Mouse (Mus musculus) CH12.LX (cell line): ENCODE measurements around the gene Wfdc21. TPM values are rescaled to one million over a fixed set of nuclear protein-coding genes. Genes with fewer than 3 reads are reported as not detected.

Source experiments
- DNase-seq: peaks from one replicate; pipeline ENCODE4 v3.0.0-alpha.2; 2013; ENCODE audit errors: extremely low read depth
- H3K27ac ChIP-seq: 2 replicates; pipeline ENCODE4 v1.5.1; 2012; ENCODE audit warnings: low read depth, mild to moderate bottlenecking, control low read depth, moderate library complexity; ENCODE audit not compliant: insufficient read depth
- H3K27me3 ChIP-seq: replicated peaks from 2 replicates; pipeline ENCODE3; 2012; ENCODE audit warnings: inconsistent platforms
- H3K36me3 ChIP-seq, 2 experiments: replicated peaks in 1 of 2; 2 replicates each; pipeline versions ENCODE3 to v1.6.1; 2012; ENCODE audit warnings: inconsistent platforms in 1 of 2, low read length in 1 of 2, mild to moderate bottlenecking in 1 of 2, mixed read lengths in 1 of 2, moderate library complexity in 1 of 2; ENCODE audit not compliant: control insufficient read depth in 1 of 2, insufficient read depth in 1 of 2
- H3K4me1 ChIP-seq, 2 experiments: 2 replicates each; pipeline ENCODE4 v1.6.1; 2012; ENCODE audit warnings: inconsistent platforms in 1 of 2, moderate library complexity in 1 of 2; ENCODE audit not compliant: insufficient read depth in 2 of 2, control insufficient read depth in 1 of 2
- H3K4me2 ChIP-seq: 2 replicates; pipeline ENCODE4 v1.6.1; 2012; ENCODE audit warnings: low read depth, mild to moderate bottlenecking, control low read depth; ENCODE audit not compliant: poor library complexity, insufficient read depth, severe bottlenecking
- H3K4me3 ChIP-seq, 3 experiments: fragments of 150-350 bp in 1 of 3; sonication (generic) in 1 of 3; replicated peaks in 1 of 3; 2 replicates each; pipeline versions ENCODE3 to v1.5.1; 2011 to 2012; ENCODE audit warnings: low read depth in 2 of 3, low read length in 2 of 3, mild to moderate bottlenecking in 2 of 3, moderate library complexity in 2 of 3, control low read depth in 1 of 3, improper control_type of control experiment in 1 of 3, inconsistent platforms in 1 of 3, mixed read lengths in 1 of 3; ENCODE audit not compliant: poor library complexity in 1 of 3
- H3K79me2 ChIP-seq: replicated peaks from 2 replicates; pipeline ENCODE4 v1.6.1; 2012; ENCODE audit warnings: mild to moderate bottlenecking, moderate library complexity; ENCODE audit not compliant: control insufficient read depth, poor library complexity, insufficient read depth, severe bottlenecking; ENCODE audit errors: extremely low read depth
- H3K9ac ChIP-seq: 2 replicates; pipeline ENCODE4 v1.6.1; 2012; ENCODE audit warnings: low read depth, mild to moderate bottlenecking, control low read depth, moderate library complexity; ENCODE audit not compliant: insufficient read depth
- H3K9me3 ChIP-seq: replicated peaks from 2 replicates; pipeline ENCODE3; 2012; ENCODE audit warnings: low read length, inconsistent platforms, mixed read lengths
- BHLHE40 ChIP-seq: IDR thresholded peaks from 2 replicates; pipeline ENCODE4 v1.6.1; 2011; ENCODE audit warnings: mild to moderate bottlenecking, low read depth, low read length, improper control_type of control experiment
- CHD2 ChIP-seq: IDR thresholded peaks from 2 replicates; pipeline ENCODE4 v1.6.1; 2011; ENCODE audit warnings: low read length, improper control_type of control experiment
- CTCF ChIP-seq, 2 experiments: IDR thresholded peaks in 1 of 2; conservative IDR thresholded peaks in 1 of 2; 2 replicates each; pipeline ENCODE4 v1.5.1; 2011 to 2012; ENCODE audit warnings: low read depth in 2 of 2, low read length in 2 of 2, improper control_type of control experiment in 1 of 2, inconsistent platforms in 1 of 2, mild to moderate bottlenecking in 1 of 2, moderate library complexity in 1 of 2
- E2F4 ChIP-seq: IDR thresholded peaks from 2 replicates; pipeline ENCODE4 v1.6.1; 2011; ENCODE audit warnings: low read depth, low read length, improper control_type of control experiment; ENCODE audit not compliant: insufficient replicate concordance
- ETS1 ChIP-seq: conservative IDR thresholded peaks from 2 replicates; pipeline ENCODE4 v1.6.1; 2012; ENCODE audit warnings: low read depth, mild to moderate bottlenecking, inconsistent platforms, low read length, improper control_type of control experiment, moderate library complexity
- GABPA ChIP-seq: IDR thresholded peaks from 2 replicates; pipeline ENCODE4 v1.6.1; 2012; ENCODE audit warnings: low read depth, low read length, improper control_type of control experiment, inconsistent platforms; ENCODE audit not compliant: insufficient replicate concordance
- HCFC1 ChIP-seq: IDR thresholded peaks from 2 replicates; pipeline ENCODE4 v1.6.1; 2012; ENCODE audit warnings: low read depth, mild to moderate bottlenecking, inconsistent platforms, low read length, improper control_type of control experiment
- JUN ChIP-seq: IDR thresholded peaks from 2 replicates; pipeline ENCODE4 v1.6.1; 2011; ENCODE audit warnings: low read depth, mild to moderate bottlenecking, low read length, improper control_type of control experiment, moderate library complexity; ENCODE audit not compliant: insufficient read depth
- JUND ChIP-seq: conservative IDR thresholded peaks from 2 replicates; pipeline ENCODE4 v1.6.1; 2011; ENCODE audit warnings: low read depth, low read length, improper control_type of control experiment
- MAZ ChIP-seq: IDR thresholded peaks from 2 replicates; pipeline ENCODE4 v1.6.1; 2012; ENCODE audit warnings: low read depth, mild to moderate bottlenecking, inconsistent platforms, low read length, improper control_type of control experiment, moderate library complexity
- MXI1 ChIP-seq: IDR thresholded peaks from 2 replicates; pipeline ENCODE4 v1.6.1; 2011; ENCODE audit warnings: mild to moderate bottlenecking, low read depth, low read length, improper control_type of control experiment
- NELFE ChIP-seq: IDR thresholded peaks from 2 replicates; pipeline ENCODE4 v1.6.1; 2011; ENCODE audit warnings: low read depth, low read length, improper control_type of control experiment
- NRF1 ChIP-seq: IDR thresholded peaks from 2 replicates; pipeline ENCODE4 v1.6.1; 2014; ENCODE audit warnings: low read depth, mild to moderate bottlenecking, inconsistent platforms, low read length, improper control_type of control experiment, moderate library complexity
- POLR2A ChIP-seq: IDR thresholded peaks from 2 replicates; pipeline ENCODE4 v1.6.1; 2011; ENCODE audit warnings: low read depth, mild to moderate bottlenecking, improper control_type of control experiment, low read length
- RCOR1 ChIP-seq: conservative IDR thresholded peaks from 2 replicates; pipeline ENCODE4 v1.6.1; 2012; ENCODE audit warnings: low read depth, mild to moderate bottlenecking, inconsistent platforms, low read length, improper control_type of control experiment
- SIN3A ChIP-seq: IDR thresholded peaks from 2 replicates; pipeline ENCODE4 v1.6.1; 2012; ENCODE audit warnings: low read length, improper control_type of control experiment, inconsistent platforms
- SMC3 ChIP-seq: IDR thresholded peaks from 2 replicates; pipeline ENCODE4 v1.6.1; 2011; ENCODE audit warnings: low read depth, low read length, improper control_type of control experiment
- TBP ChIP-seq: conservative IDR thresholded peaks from 2 replicates; pipeline ENCODE4 v1.6.1; 2011; ENCODE audit warnings: low read depth, low read length, improper control_type of control experiment
- TCF12 ChIP-seq: IDR thresholded peaks from 2 replicates; pipeline ENCODE4 v1.6.1; 2014; ENCODE audit warnings: low read depth, mild to moderate bottlenecking, inconsistent platforms, low read length, improper control_type of control experiment
- USF1 ChIP-seq: IDR thresholded peaks from 2 replicates; pipeline ENCODE4 v1.6.1; 2014; ENCODE audit warnings: low read depth, mild to moderate bottlenecking, inconsistent platforms, low read length, improper control_type of control experiment
- USF2 ChIP-seq: conservative IDR thresholded peaks from 2 replicates; pipeline ENCODE4 v1.6.1; 2011; ENCODE audit warnings: low read depth, low read length, improper control_type of control experiment
- ZC3H11A ChIP-seq: IDR thresholded peaks from 2 replicates; pipeline ENCODE4 v1.6.1; 2012; ENCODE audit warnings: low read depth, mild to moderate bottlenecking, inconsistent platforms, low read length, improper control_type of control experiment
- ZKSCAN1 ChIP-seq: IDR thresholded peaks from 2 replicates; pipeline ENCODE4 v1.6.1; 2012; ENCODE audit warnings: low read depth, inconsistent platforms, low read length, improper control_type of control experiment, borderline replicate concordance
- ZMIZ1 ChIP-seq: IDR thresholded peaks from 2 replicates; pipeline ENCODE4 v1.6.1; 2012; ENCODE audit warnings: low read depth, mild to moderate bottlenecking, inconsistent platforms, low read length, improper control_type of control experiment
- ZNF384 ChIP-seq: IDR thresholded peaks from 2 replicates; pipeline ENCODE4 v1.6.1; 2012; ENCODE audit warnings: low read depth, low read length, improper control_type of control experiment, inconsistent platforms
- dilution Hi-C: fragments of 300-500 bp; cut with MboI; formaldehyde crosslinking; loops from 2 replicates; pipeline ENCODE4 v1.14.3; 2020; ENCODE audit warnings: low sequenced_read_pairs; ENCODE audit not compliant: extremely low pct_unique_long_range_greater_than_20kb, extremely low pct_ligation_motif_present
- in situ Hi-C: fragments of 300-500 bp; cut with MboI; formaldehyde crosslinking; loops from 3 replicates; pipeline ENCODE4 v1.14.3; 2019; ENCODE audit warnings: low sequenced_read_pairs, low pct_ligation_motif_present, low pct_unique_long_range_greater_than_20kb, mixed read lengths
- polyA plus RNA-seq: library from polyadenylated mRNA; unstranded; fragments of >175 nt; gene quantifications from 2 replicates; pipeline ENCODE4 v1.2.1, GENCODE M21; 2012; ENCODE audit warnings: low read depth; ENCODE audit not compliant: insufficient read length
- total RNA-seq, 2 experiments: library from RNA; depleted of rRNA; stranded (reverse); fragments of 300-350 nt in 1 of 2; fragments of >200 nt in 1 of 2; gene quantifications; 2 replicates each; pipeline ENCODE4 v1.2.3; 2012 to 2014

Wfdc21 gene
- total and polyA plus RNA-seq, 3 experiments = 1.6 to 14.7 (median 2.6) TPM

DNA sequence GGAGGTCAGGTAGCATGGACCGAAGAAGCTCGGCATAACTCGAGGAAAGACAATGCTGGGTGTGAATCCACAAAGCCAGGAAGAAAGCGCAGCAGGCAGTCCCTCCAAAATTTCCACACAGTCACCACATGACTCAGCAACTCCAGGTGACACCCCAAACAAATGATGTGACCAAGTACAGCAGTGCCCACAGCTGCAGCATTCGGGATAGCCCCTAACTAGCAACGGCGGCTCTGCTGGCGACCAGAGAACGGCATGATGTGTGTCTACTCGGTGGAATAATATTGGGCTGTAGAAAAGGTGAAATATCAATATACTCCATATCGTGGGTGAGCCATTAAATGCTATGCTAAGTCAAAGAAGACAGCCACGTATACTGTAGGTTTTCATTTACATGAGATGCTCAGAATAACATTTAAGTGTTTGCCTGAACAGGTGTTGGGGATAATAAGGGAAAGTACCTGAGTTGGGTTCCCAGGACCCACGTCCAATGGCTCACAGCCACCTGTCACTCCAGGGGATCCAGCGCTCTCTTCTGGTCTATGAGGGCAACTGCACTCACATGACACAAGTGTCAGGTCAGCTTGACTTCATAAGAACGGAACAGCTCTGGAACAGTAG, 40.8 kb downstream of the Wfdc21 start (continued):
- peak; percentile 94 for TF ChIP-seq RCOR1
- no peak for TF ChIP-seq ZNF384
- peak; percentile 74 for TF ChIP-seq MAZ
- 0 out of 2 replicates have a peak, but pooled peaks have one; percentile 42 for TF ChIP-seq JUND
- peak; percentile 67; the same call in 1 of the 2 replicates for TF ChIP-seq CHD2
- TF ChIP-seq TBP = 0 out of 2 replicates have a peak, but pooled peaks have one; percentile 39
- peak; percentile 98 for TF ChIP-seq ETS1
- peak; percentile 86 for TF ChIP-seq SIN3A
- TF ChIP-seq JUN = peak; percentile 74
- peak; percentile 28; the same call in 1 of the 2 replicates for TF ChIP-seq POLR2A
- no peak for TF ChIP-seq ZKSCAN1
- peak; percentile 98 for TF ChIP-seq TCF12
- peak; percentile 83 to 88 for TF ChIP-seq CTCF (conservative IDR thresholded peaks at IDR 0.05 in 1 of 2, IDR thresholded peaks at IDR 0.05 in 1 of 2; ENCODE audit: low read depth in 2 of 2, low read length in 2 of 2)
- TF ChIP-seq, all 38 proteins: peak for 28

DNA sequence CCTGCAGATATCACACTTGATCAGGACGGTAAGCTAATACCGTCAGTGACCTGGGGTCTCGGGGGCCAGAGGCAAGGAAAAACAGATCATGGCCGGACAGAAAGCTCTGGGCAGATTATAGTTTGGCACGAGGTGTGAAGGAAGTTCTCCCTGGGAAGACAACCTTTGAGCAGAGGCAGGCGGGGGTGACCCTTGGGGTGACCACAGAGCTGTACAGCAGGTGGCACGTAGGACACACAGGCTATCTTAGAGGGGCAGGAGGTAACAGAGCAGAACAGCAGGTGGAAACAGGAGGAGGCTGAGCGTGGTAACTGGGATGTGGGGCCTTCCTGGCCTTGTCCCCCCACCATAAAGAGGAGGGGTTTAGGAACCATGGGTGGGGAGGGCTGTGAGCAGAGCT, 41.6 kb downstream of the Wfdc21 start:
- Histone ChIP-seq H3K27me3 (no peaks in the 10 kb centered on the region), H3K4me2 (no peak overlapping the region), H3K36me3 (peaks cover 7 to 17% of the 10 kb centered on the region in 2 experiments), H3K79me2 (no peaks in the 10 kb centered on the region), H3K27ac (peak overlapping the region; percentile 35), H3K4me1 (peaks cover 26 to 48% of the 10 kb centered on the region in 2 experiments), H3K9me3 (no peaks in the 10 kb centered on the region), H3K4me3 (no peak overlapping the region), H3K9ac (peak overlapping the region; percentile 16; the same call in 1 of the 2 replicates)
- in situ Hi-C loops (loop anchor here (5.0 to 10.0 kb wide), 2 partner anchors 149 to 256 kb away; no protein-coding TSS in a partner anchor), dilution Hi-C loops (no loop called here)
- DNase-seq = no peak
- TF ChIP-seq USF1 = no peak
- no peak for TF ChIP-seq ZKSCAN1
- TF ChIP-seq TBP = no peak
- TF ChIP-seq POLR2A = no peak
- no peak for TF ChIP-seq SIN3A
- TF ChIP-seq MAZ = no peak
- peak; percentile 38; the same call in 1 of the 2 replicates for TF ChIP-seq TCF12
- peak; percentile 61 for TF ChIP-seq BHLHE40

DNA sequence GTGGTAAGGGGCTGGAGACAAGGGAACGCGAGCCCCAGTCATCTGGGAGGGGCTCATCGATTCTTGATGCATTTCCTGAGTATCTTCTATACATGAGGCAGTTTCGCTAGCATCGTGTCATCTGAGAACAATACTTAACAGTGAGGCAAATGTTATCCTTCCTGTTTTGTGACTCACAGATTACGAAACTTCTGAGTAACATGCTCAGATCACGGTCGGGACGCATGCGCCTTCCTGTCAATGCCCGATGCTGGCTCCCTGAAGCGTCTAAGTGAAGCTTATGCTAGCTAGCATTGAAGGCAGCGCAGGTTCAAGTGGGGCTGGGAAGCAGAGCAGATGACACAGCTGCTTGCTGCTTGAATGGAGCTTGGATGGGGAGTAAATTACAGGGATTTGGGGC, 42.5 kb downstream of the Wfdc21 start:
- Histone ChIP-seq H3K27me3 (no peaks in the 10 kb centered on the region), H3K4me3 (no peak overlapping the region), H3K4me2 (peak overlapping the region; percentile 81), H3K36me3 (peaks cover 0 to 8% of the 10 kb centered on the region in 2 experiments), H3K9ac (peak overlapping the region; percentile 16; the same call in 1 of the 2 replicates), H3K9me3 (no peaks in the 10 kb centered on the region), H3K79me2 (no peaks in the 10 kb centered on the region), H3K27ac (peak overlapping the region; percentile 48), H3K4me1 (peaks cover 26 to 48% of the 10 kb centered on the region in 2 experiments)
- peak; percentile 74 for DNase-seq
- dilution Hi-C loops (no loop called here), in situ Hi-C loops (loop anchor here (5.0 to 10.0 kb wide), 2 partner anchors 148 to 256 kb away; no protein-coding TSS in a partner anchor)
- TF ChIP-seq HCFC1 (peak; percentile 20; the same call in 1 of the 2 replicates), ZMIZ1 (no peak), SIN3A (peak; percentile 52; the same call in 1 of the 2 replicates), MXI1 (peak; percentile 80), CTCF (conservative IDR thresholded peaks at IDR 0.05 in 1 of 2, IDR thresholded peaks at IDR 0.05 in 1 of 2; ENCODE audit: low read depth in 2 of 2, low read length in 2 of 2) (no peak), E2F4 (no peak), ZKSCAN1 (no peak), SMC3 (0 out of 2 replicates have a peak, but pooled peaks have one; percentile 6), ZNF384 (no peak), USF1 (no peak), POLR2A (no peak; the same call in none of the 2 replicates), NRF1 (peak; percentile 90), NELFE (no peak), USF2 (no peak), BHLHE40 (peak; percentile 91), CHD2 (no peak), GABPA (no peak; the same call in 1 of the 2 replicates), ZC3H11A (no peak)
